Mouse (Mus musculus) ES-Bruce4 (cell line): ENCODE results near the gene Agps. TPM values are rescaled to one million over a fixed set of nuclear protein-coding genes. Genes with fewer than 3 reads are reported as not detected.

ENCODE experiments used
- H3K27ac ChIP-seq: 2 replicates; pipeline ENCODE4 v1.5.1; 2012; ENCODE audit warnings: low read length, inconsistent platforms; ENCODE audit not compliant: insufficient read depth
- H3K27me3 ChIP-seq: 2 replicates; pipeline ENCODE4 v1.6.1; 2012; ENCODE audit warnings: mild to moderate bottlenecking, low read length, inconsistent platforms; ENCODE audit not compliant: control insufficient read depth, poor library complexity, insufficient read depth, severe bottlenecking
- H3K36me3 ChIP-seq: 2 replicates; pipeline ENCODE4 v1.6.1; 2012; ENCODE audit warnings: inconsistent platforms, mild to moderate bottlenecking, low read length, moderate library complexity; ENCODE audit not compliant: control insufficient read depth, poor library complexity, insufficient read depth, severe bottlenecking
- H3K4me1 ChIP-seq: one replicate; pipeline ENCODE4 v1.8.1; 2011; ENCODE audit warnings: low read length; ENCODE audit not compliant: control insufficient read depth, insufficient read depth
- H3K4me3 ChIP-seq: 2 replicates; pipeline ENCODE4 v1.5.1; 2011; ENCODE audit warnings: low read depth, mild to moderate bottlenecking, low read length
- H3K9ac ChIP-seq: 2 replicates; pipeline ENCODE4 v1.6.1; 2012; ENCODE audit warnings: low read depth, mild to moderate bottlenecking, inconsistent platforms; ENCODE audit not compliant: poor library complexity, severe bottlenecking
- H3K9me3 ChIP-seq: replicated peaks from 2 replicates; pipeline ENCODE4 v1.6.1; 2012; ENCODE audit warnings: mild to moderate bottlenecking, low read length, inconsistent platforms; ENCODE audit not compliant: control insufficient read depth, poor library complexity, insufficient read depth, severe bottlenecking
- CTCF ChIP-seq: IDR thresholded peaks from one replicate; pipeline ENCODE4 v1.8.1; 2011; ENCODE audit warnings: low read depth, low read length
- EP300 ChIP-seq: IDR thresholded peaks from 2 replicates; pipeline ENCODE4 v1.6.1; 2011; ENCODE audit warnings: low read depth, low read length; ENCODE audit not compliant: insufficient read depth
- POLR2A ChIP-seq: IDR thresholded peaks from one replicate; pipeline ENCODE4 v1.8.1; 2011; ENCODE audit warnings: low read length; ENCODE audit not compliant: insufficient read depth
- polyA plus RNA-seq: library from polyadenylated mRNA; stranded (reverse); fragments of >200 nt; gene quantifications from 2 replicates; pipeline ENCODE4 v1.2.4, GENCODE M21; 2011; ENCODE audit warnings: low read depth; ENCODE audit not compliant: missing spikeins, insufficient read depth, insufficient read length

Gene Agps
- polyA plus RNA-seq, 1 experiment, result 130 TPM

DNA sequence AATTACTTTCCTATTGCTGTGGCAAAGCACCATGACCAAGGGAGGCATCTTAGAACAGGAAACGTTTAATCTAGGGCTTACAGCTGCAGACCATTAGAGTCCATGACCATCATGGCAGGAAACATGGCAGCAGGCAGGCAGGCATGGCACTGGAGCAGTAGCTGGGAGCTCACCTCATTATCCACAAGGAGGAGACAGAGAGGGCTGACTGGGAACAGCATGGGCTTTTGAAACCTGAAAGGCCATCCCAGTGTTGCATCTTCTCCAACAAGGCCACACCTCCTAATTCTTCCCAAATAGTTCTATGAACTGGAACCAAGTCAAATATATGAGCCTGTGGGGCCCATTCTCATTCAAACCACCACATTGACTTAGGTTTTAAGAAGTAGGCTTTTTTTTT lies 68.3 kb downstream of the Agps start:
- Histone ChIP-seq H3K4me1 (no peaks in the 10 kb centered on the region), H3K27ac (no peak overlapping the region), H3K9me3 (no peaks in the 10 kb centered on the region), H3K9ac (no peak overlapping the region), H3K27me3 (no peaks in the 10 kb centered on the region), H3K36me3 (no peaks in the 10 kb centered on the region), H3K4me3 (no peak overlapping the region)
- TF ChIP-seq POLR2A (no peak), CTCF (no peak), EP300 (no peak)

DNA sequence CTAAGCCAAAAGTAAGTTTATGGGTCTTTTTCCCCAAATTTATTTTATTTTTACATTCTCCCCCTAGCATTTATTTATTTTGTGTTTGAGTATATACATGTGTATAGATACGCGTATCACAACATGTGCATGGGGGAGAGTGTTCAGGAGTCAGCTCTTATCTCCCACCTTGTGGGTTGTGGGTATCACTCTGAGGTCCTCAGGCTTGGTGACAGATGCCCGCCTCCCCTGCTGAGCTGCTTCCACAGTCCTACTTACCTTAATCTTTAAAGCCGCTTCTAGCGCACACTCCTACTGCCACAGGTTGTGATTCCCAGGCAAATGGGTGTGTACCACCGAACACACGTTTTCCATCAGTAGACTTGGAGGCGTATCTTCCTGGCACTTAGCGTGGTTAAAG lies 69.9 kb downstream of the Agps start:
- no peak overlapping the region for H3K4me3 ChIP-seq
- H3K27ac ChIP-seq, result no peak overlapping the region
- H3K27me3 ChIP-seq, result no peaks in the 10 kb centered on the region
- H3K36me3 ChIP-seq, result no peaks in the 10 kb centered on the region
- no peaks in the 10 kb centered on the region for H3K4me1 ChIP-seq
- TF ChIP-seq POLR2A (no peak), EP300 (no peak), CTCF (no peak)
- H3K9ac ChIP-seq, result no peak overlapping the region
- H3K9me3 ChIP-seq, result no peaks in the 10 kb centered on the region

- Histone ChIP-seq H3K4me1 (no peaks in the 10 kb centered on the region), H3K9ac (no peak overlapping the region), H3K27me3 (no peaks in the 10 kb centered on the region), H3K9me3 (no peaks in the 10 kb centered on the region), H3K27ac (no peak overlapping the region), H3K4me3 (no peak overlapping the region), H3K36me3 (peaks cover 3% of the 10 kb centered on the region)
- TF ChIP-seq CTCF (no peak), EP300 (no peak), POLR2A (no peak)
Observed at GRCm38 (mm10) chr2:75907142-75907541, 75.2 kb downstream of the Agps start.

GRCm38 (mm10) chr2:75915040-75915439 lies 83.1 kb downstream of the Agps start:
- H3K4me1 ChIP-seq, result no peaks in the 10 kb centered on the region
- no peaks in the 10 kb centered on the region for H3K27me3 ChIP-seq
- H3K27ac ChIP-seq, result no peak overlapping the region
- no peaks in the 10 kb centered on the region for H3K36me3 ChIP-seq
- no peaks in the 10 kb centered on the region for H3K9me3 ChIP-seq
- no peak overlapping the region for H3K4me3 ChIP-seq
- TF ChIP-seq POLR2A (no peak), EP300 (no peak), CTCF (no peak)
- H3K9ac ChIP-seq, result no peak overlapping the region

GRCm38 (mm10) chr2:75923807-75924340 lies 91.9 kb downstream of the Agps start:
- H3K36me3 ChIP-seq, result no peaks in the 10 kb centered on the region; the same call in 1 of the 2 replicates
- no peak overlapping the region for H3K9ac ChIP-seq
- no peaks in the 10 kb centered on the region for H3K4me1 ChIP-seq
- H3K9me3 ChIP-seq, result no peaks in the 10 kb centered on the region
- no peak overlapping the region for H3K4me3 ChIP-seq
- no peak overlapping the region for H3K27ac ChIP-seq
- TF ChIP-seq CTCF (no peak), EP300 (no peak), POLR2A (no peak)
- H3K27me3 ChIP-seq, result no peaks in the 10 kb centered on the region; the same call in 1 of the 2 replicates

DNA sequence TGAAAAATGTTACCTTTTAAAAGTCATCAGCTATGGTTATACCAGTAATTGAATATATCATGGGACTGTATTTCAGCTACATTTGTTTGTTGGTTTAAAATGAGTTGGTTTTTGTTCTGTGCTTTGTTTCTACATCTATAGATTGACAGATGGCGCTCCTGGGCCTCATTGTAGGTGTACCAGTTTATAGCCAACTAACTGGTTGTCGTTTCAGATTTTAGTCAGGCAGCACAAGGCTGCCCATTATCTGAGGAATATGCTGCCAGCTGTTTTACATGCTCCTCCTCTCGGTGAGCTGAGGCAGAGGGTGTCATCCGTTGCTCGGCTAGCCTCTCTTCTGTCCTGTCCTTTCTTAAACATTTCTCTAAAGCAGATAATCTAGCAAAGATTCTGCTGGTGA lies 94.1 kb downstream of the Agps start:
- no peaks in the 10 kb centered on the region for H3K9me3 ChIP-seq
- TF ChIP-seq EP300, result no peak
- no peak for TF ChIP-seq POLR2A
- no peak for TF ChIP-seq CTCF
- H3K36me3 ChIP-seq, result no peaks in the 10 kb centered on the region; the same call in 1 of the 2 replicates
- H3K4me1 ChIP-seq, result no peaks in the 10 kb centered on the region
- no peak overlapping the region for H3K27ac ChIP-seq
- no peak overlapping the region for H3K9ac ChIP-seq
- H3K27me3 ChIP-seq, result no peaks in the 10 kb centered on the region; the same call in 1 of the 2 replicates
- H3K4me3 ChIP-seq, result no peak overlapping the region
